Mouse (Mus musculus) stomach, postnatal 0 days (tissue): ENCODE results near the gene Usp40. TPM values are rescaled to one million over a fixed set of nuclear protein-coding genes. Genes with fewer than 3 reads are reported as not detected.
A peak's percentile ranks its signal among the peaks of the same experiment; 100 is the strongest.

Experiments used
- ATAC-seq: fragments of 200-750 bp; cut with Nextera tagmentation; 2 replicates; pipeline ENCODE4 v1.8.0; 2017; ENCODE audit not compliant: low FRiP score, low TSS enrichment
- DNase-seq: peaks from one replicate; pipeline ENCODE4 v3.0.0-alpha.2; 2016; ENCODE audit warnings: low spot score
- H3K27ac ChIP-seq: fragments of 300-500 bp; sonication (generic); replicated peaks from 2 replicates; pipeline ENCODE4 v1.5.1; 2014; ENCODE audit warnings: mild to moderate bottlenecking, control low read depth
- H3K27me3 ChIP-seq: fragments of 300-500 bp; sonication (generic); 2 replicates; pipeline ENCODE4 v1.6.1; 2014; ENCODE audit warnings: low read length; ENCODE audit not compliant: control insufficient read depth, insufficient read depth
- H3K36me3 ChIP-seq: fragments of 300-500 bp; sonication (generic); 2 replicates; pipeline ENCODE4 v1.6.1; 2014; ENCODE audit warnings: low read length, mixed read lengths; ENCODE audit not compliant: control insufficient read depth, insufficient read depth
- H3K4me1 ChIP-seq: fragments of 300-500 bp; sonication (generic); replicated peaks from 2 replicates; pipeline ENCODE4 v1.6.1; 2014; ENCODE audit warnings: antibody characterized with exemption; ENCODE audit not compliant: control insufficient read depth, insufficient read depth
- H3K4me2 ChIP-seq: fragments of 300-500 bp; sonication (generic); replicated peaks from 2 replicates; pipeline ENCODE4 v1.6.1; 2014; ENCODE audit warnings: low read depth, mild to moderate bottlenecking, control low read depth, moderate library complexity
- H3K4me3 ChIP-seq: fragments of 300-500 bp; sonication (generic); 2 replicates; pipeline ENCODE4 v1.5.1; 2014; ENCODE audit warnings: low read depth, low read length, control low read depth
- H3K9ac ChIP-seq: fragments of 300-500 bp; sonication (generic); 2 replicates; pipeline ENCODE4 v1.6.1; 2014; ENCODE audit warnings: mild to moderate bottlenecking, low read length, control low read depth, mixed read lengths
- H3K9me3 ChIP-seq: fragments of 300-500 bp; sonication (generic); 2 replicates; pipeline ENCODE4 v1.6.1; 2016; ENCODE audit warnings: low read length; ENCODE audit not compliant: control insufficient read depth
- CTCF ChIP-seq: IDR thresholded peaks from 2 replicates; pipeline ENCODE4 v1.5.1; 2016; ENCODE audit warnings: antibody characterized with exemption, low read depth, mild to moderate bottlenecking, moderate library complexity
- EP300 ChIP-seq: optimal IDR thresholded peaks from 2 replicates; pipeline ENCODE3; 2016; ENCODE audit warnings: antibody characterized with exemption
- WGBS: fragments of 180-500 bp; shearing (Covaris S2); extraction: QIAGEN DNeasy Blood & Tissue Kit; methylation state at CpG from one replicate; pipeline ENCODE4 v1.1.7; 2014; 5-methylcytosine and 5-hydroxymethylcytosine counted together
- polyA plus RNA-seq: library from polyadenylated mRNA; unstranded; fragments of >200 nt; fragmentation: Nextera tagmentation; extraction: Ambion mirVana; gene quantifications from 2 replicates; pipeline ENCODE4 v1.2.1, GENCODE M21; 2015

The Usp40 gene
- polyA plus RNA-seq, 1 experiment from 2014 or later = 10.4 TPM

DNA sequence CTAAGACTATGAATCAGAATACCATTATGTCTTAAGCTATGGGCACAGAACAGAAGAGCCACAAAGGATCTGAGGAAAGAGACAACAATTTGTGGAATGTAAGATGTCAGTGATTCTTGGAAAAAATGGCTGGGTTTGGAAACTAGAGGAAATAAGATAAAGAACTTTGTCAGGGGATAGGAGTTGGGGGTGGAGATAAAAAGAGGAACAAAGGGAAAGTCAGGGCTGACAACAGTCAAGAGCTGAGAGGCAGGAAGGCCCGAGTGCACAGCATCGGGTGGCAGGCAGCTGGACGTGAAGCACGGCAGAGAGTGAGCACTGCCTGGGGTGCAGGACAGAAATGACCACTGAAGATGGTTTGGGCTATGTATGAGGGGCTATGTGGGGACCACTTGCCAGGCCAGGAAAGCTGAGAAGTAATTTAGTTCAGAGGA, 48.3 kb downstream of the Usp40 start:
- no peak for ATAC-seq
- Histone ChIP-seq H3K36me3 (peaks cover 22% of the 10 kb centered on the region; the same call in 1 of the 2 replicates), H3K27me3 (no peaks in the 10 kb centered on the region), H3K4me2 (no peak overlapping the region), H3K27ac (no peak overlapping the region), H3K4me1 (no peaks in the 10 kb centered on the region), H3K9me3 (no peaks in the 10 kb centered on the region), H3K9ac (no peak overlapping the region), H3K4me3 (no peak overlapping the region)
- 47% methylated on average over 4 of the region's 4 CpGs for WGBS
- no peak for DNase-seq
- TF ChIP-seq EP300 = no peak
- TF ChIP-seq CTCF = no peak

DNA sequence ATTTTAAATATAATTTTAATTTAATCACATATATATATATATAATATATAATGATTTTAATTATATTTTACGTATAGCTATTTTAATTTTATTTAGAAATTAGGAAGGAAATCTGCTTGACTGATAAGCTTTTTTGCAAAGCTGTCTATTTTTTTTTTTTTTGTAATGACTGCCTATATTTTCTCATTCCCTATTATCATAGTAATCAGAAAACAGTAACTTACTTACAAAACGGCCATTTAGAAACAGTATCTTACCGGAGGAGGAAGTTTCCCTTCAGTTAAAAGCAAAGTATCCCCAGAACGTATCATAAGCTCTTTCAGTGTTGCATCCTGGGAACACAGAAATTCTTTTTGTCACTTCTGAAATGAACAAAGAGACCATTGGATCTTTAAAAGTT, 48.8 kb downstream of the Usp40 start:
- Histone ChIP-seq H3K27me3 (no peaks in the 10 kb centered on the region), H3K4me1 (no peaks in the 10 kb centered on the region), H3K4me2 (no peak overlapping the region), H3K27ac (no peak overlapping the region), H3K9me3 (no peaks in the 10 kb centered on the region), H3K36me3 (peaks cover 20% of the 10 kb centered on the region; the same call in 1 of the 2 replicates), H3K9ac (no peak overlapping the region), H3K4me3 (no peak overlapping the region)
- 77% methylated on average over 4 of the region's 4 CpGs for WGBS
- DNase-seq = no peak
- no peak for TF ChIP-seq EP300
- TF ChIP-seq CTCF = no peak
- no peak for ATAC-seq

DNA sequence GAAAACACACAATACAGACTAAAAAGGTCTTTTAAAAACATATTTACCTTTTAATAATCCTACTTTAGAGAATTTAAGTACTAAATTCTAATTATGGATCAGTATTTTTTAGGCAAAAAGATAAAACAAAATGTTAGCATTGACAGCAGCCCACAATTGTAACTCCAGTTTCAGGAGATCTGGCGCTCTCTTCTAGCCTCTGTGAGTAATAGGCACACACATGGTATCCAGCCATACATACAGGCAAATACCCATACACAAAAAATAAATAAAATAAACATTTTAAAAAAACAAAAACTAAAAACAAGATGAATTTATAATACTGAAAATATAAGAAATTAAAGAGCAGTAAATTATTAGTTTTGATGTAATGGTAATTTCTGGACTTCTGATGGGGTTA, 49.4 kb downstream of the Usp40 start:
- H3K9me3 ChIP-seq = no peaks in the 10 kb centered on the region
- peaks cover 17% of the 10 kb centered on the region; the same call in 1 of the 2 replicates for H3K36me3 ChIP-seq
- TF ChIP-seq EP300 = no peak
- no peak for TF ChIP-seq CTCF
- 94% methylated on average over 1 of the region's 1 CpGs for WGBS
- no peak overlapping the region for H3K4me2 ChIP-seq
- no peak overlapping the region for H3K27ac ChIP-seq
- no peak overlapping the region for H3K9ac ChIP-seq
- DNase-seq (no peak), ATAC-seq (no peak)
- H3K27me3 ChIP-seq = no peaks in the 10 kb centered on the region
- no peaks in the 10 kb centered on the region for H3K4me1 ChIP-seq
- H3K4me3 ChIP-seq = no peak overlapping the region

DNA sequence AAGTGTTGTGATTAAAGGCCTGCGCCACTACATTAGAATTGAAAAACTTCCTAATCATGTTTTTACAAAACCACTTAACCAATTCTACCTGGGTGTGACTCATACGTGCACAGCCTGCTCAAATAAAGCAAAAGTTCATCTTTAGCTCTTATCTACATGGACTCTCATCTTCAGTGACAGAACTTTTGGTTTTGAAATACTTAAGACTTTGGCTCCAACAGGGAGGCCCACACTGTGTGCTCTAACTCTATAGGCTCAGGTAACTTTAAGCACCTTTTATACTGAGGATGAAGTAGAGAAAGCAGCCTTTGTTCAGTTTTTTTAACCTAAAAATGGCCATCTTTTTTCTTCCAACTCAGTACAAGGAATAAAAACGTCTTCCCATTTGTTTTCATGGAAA, 55.3 kb downstream of the Usp40 start:
- H3K4me3 ChIP-seq = no peak overlapping the region
- no peak overlapping the region for H3K27ac ChIP-seq
- TF ChIP-seq EP300 (no peak), CTCF (no peak)
- ATAC-seq (no peak), DNase-seq (no peak)
- peaks cover 40% of the 10 kb centered on the region for H3K36me3 ChIP-seq
- H3K27me3 ChIP-seq = no peaks in the 10 kb centered on the region
- no peaks in the 10 kb centered on the region for H3K4me1 ChIP-seq
- no peaks in the 10 kb centered on the region for H3K9me3 ChIP-seq
- H3K9ac ChIP-seq = no peak overlapping the region
- WGBS = 77% methylated on average over 3 of the region's 3 CpGs
- no peak overlapping the region for H3K4me2 ChIP-seq

DNA sequence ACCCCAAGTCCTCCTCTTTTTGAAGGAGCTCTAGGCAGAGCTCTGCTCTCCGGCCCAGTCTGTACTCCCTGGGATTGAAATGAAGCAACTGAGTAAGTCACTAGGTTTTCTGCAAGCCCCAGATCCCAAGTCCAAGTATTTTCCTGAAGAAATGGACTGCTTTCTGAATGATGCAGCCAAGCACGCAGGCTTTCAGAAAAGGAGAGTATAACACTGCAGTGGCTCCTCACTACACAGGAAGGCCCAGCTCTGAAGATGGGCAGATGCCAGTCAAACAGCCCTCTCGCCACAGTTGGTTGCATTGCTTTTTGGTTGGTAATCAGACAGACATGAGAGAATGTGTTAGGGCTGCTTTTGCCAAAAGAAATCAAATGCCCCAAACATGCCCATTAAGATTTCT, 56.7 kb downstream of the Usp40 start:
- no peak overlapping the region for H3K4me3 ChIP-seq
- H3K4me1 ChIP-seq = no peaks in the 10 kb centered on the region
- no peaks in the 10 kb centered on the region for H3K27me3 ChIP-seq
- TF ChIP-seq EP300 (no peak), CTCF (no peak)
- no peak overlapping the region for H3K27ac ChIP-seq
- WGBS = 92% methylated on average over 3 of the region's 3 CpGs
- DNase-seq (no peak), ATAC-seq (no peak)
- no peak overlapping the region for H3K9ac ChIP-seq
- no peaks in the 10 kb centered on the region for H3K9me3 ChIP-seq
- H3K36me3 ChIP-seq = peaks cover 42% of the 10 kb centered on the region
- H3K4me2 ChIP-seq = no peak overlapping the region

DNA sequence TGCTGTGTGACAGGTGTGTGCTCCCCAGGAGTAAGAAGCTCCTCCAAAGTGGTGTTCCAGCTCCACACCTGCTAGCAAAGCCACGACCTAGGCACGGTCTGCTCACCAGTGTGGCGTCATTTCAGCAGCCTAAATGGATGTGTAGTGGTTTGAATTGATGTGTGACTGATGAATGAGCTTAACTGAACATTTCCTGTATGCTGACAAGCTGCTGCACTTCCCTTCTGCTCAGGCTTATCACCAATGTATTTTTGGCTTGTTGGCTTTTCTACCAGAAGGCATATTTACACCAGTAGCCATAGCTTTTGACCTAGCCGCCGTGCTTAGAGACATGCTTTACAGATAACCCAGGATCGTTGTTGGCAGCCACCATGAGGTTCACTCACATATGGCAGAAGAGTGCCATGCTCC, 60.7 kb downstream of the Usp40 start:
- no peak overlapping the region for H3K27ac ChIP-seq
- no peak overlapping the region for H3K9ac ChIP-seq
- peak; percentile 12 for DNase-seq
- H3K4me2 ChIP-seq = no peak overlapping the region
- ATAC-seq = no peak
- H3K4me3 ChIP-seq = no peak overlapping the region
- 77% methylated on average over 6 of the region's 6 CpGs for WGBS
- no peaks in the 10 kb centered on the region for H3K27me3 ChIP-seq
- H3K9me3 ChIP-seq = no peaks in the 10 kb centered on the region
- H3K4me1 ChIP-seq = no peaks in the 10 kb centered on the region
- peaks cover 48% of the 10 kb centered on the region for H3K36me3 ChIP-seq
- TF ChIP-seq CTCF (no peak), EP300 (no peak)
